Mouse (Mus musculus) frontal cortex, adult 2 months (tissue): Measurements from ENCODE around the gene Vapa. TPM values are rescaled to one million over a fixed set of nuclear protein-coding genes. Genes with fewer than 3 reads are reported as not detected.
A peak's percentile ranks its signal among the peaks of the same experiment; 100 is the strongest.

Experiments
- DNase-seq, 2 experiments: peaks; one replicate each; pipeline ENCODE4 v3.0.0; 2022; ENCODE audit warnings: low spot score in 1 of 2; ENCODE audit errors: extremely low spot score in 1 of 2
- polyA plus RNA-seq: library from polyadenylated mRNA; depleted of rRNA; stranded (reverse); fragments of >200 nt; gene quantifications from 2 replicates; pipeline ENCODE4 v1.2.3, GENCODE M21; 2012

Gene Vapa
- polyA plus RNA-seq, 1 experiment, result 89.6 TPM

- DNase-seq, result no peak
Observed at GRCm38 (mm10) chr17:65626301-65626700, 12.9 kb upstream of the Vapa start.

GRCm38 (mm10) chr17:65625563-65625962 is 12.2 kb upstream of the Vapa start:
- DNase-seq, result no peak

- no peak for DNase-seq
Observed at GRCm38 (mm10) chr17:65623130-65623529, 9.8 kb upstream of the Vapa start.

GRCm38 (mm10) chr17:65618431-65618830 is 5.1 kb upstream of the Vapa start:
- peak in 1 of 2 experiments; percentile 33 for DNase-seq

- no peak for DNase-seq
Observed at GRCm38 (mm10) chr17:65615678-65616077, 2.3 kb upstream of the Vapa start.

GRCm38 (mm10) chr17:65614431-65614830 is 1.1 kb upstream of the Vapa start:
- peak in 1 of 2 experiments; percentile 31 for DNase-seq

- DNase-seq, result no peak
Observed at GRCm38 (mm10) chr17:65613142-65613462, 253 bp downstream of the Vapa start.

- peak in 1 of 2 experiments; percentile 19 for DNase-seq
Observed at GRCm38 (mm10) chr17:65612391-65613141, 789 bp downstream of the Vapa start.

GRCm38 (mm10) chr17:65611721-65612120 is 1.6 kb downstream of the Vapa start:
- DNase-seq, result no peak

- no peak for DNase-seq
Observed at GRCm38 (mm10) chr17:65608743-65609142, 4.6 kb downstream of the Vapa start.

- no peak for DNase-seq
Observed at GRCm38 (mm10) chr17:65608312-65608687, 5.1 kb downstream of the Vapa start.

GRCm38 (mm10) chr17:65607574-65608311 is 5.6 kb downstream of the Vapa start:
- DNase-seq, result no peak

GRCm38 (mm10) chr17:65606014-65606413 is 7.3 kb downstream of the Vapa start:
- no peak for DNase-seq

GRCm38 (mm10) chr17:65604892-65605291 is 8.5 kb downstream of the Vapa start:
- DNase-seq, result no peak

GRCm38 (mm10) chr17:65604315-65604714 is 9.0 kb downstream of the Vapa start:
- no peak for DNase-seq

- no peak for DNase-seq
Observed at GRCm38 (mm10) chr17:65597857-65598486, 15.4 kb downstream of the Vapa start.

GRCm38 (mm10) chr17:65594687-65595086 is 18.7 kb downstream of the Vapa start:
- no peak for DNase-seq

- DNase-seq, result no peak
Observed at GRCm38 (mm10) chr17:65586892-65587291, 26.5 kb downstream of the Vapa start.

- no peak for DNase-seq
Observed at GRCm38 (mm10) chr17:65581440-65581839, 31.9 kb downstream of the Vapa start.

GRCm38 (mm10) chr17:65579766-65580165 is 33.6 kb downstream of the Vapa start:
- DNase-seq, result no peak

- DNase-seq, result peak in 1 of 2 experiments; percentile 70
Observed at GRCm38 (mm10) chr17:65575339-65575738, 38.0 kb downstream of the Vapa start.

- DNase-seq, result no peak
Observed at GRCm38 (mm10) chr17:65574850-65575249, 38.5 kb downstream of the Vapa start.
